Mouse (Mus musculus): ENCODE data around the gene Cdc42se2. TPM values are rescaled to one million over a fixed set of nuclear protein-coding genes. Genes with fewer than 3 reads are reported as not detected.

Gene Cdc42se2
- total and polyA plus RNA-seq, 2 experiments from 2014 or later = 139 to 144 TPM

DNA sequence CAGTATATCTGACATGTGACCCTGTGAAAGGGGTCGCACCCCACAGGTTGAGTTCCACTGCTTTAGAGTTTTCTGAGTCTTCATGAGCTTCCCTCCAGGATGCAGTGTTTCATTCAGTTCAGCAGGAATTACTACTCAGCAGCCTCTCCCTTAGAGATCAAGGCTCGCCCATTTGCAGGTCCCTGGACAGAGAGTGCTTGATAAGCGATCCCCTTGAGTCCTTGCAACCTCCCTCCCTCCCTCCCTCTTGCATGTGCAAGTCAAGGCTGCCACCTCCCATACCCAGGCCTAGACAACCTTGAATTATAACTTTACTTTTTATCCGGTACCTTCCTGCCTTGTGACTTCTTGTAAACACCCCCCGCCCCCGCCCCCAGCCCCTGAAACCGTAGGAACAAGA, 32.0 kb upstream of the Cdc42se2 start:
- Histone ChIP-seq H3K9me3 (ENCODE audit: low read length) (peaks cover 3% of the 10 kb centered on the region; the same call in 1 of the 2 replicates), H3K4me1 (ENCODE audit: insufficient read depth, low read length) (no peaks in the 10 kb centered on the region), H3K4me3 (ENCODE audit: low read length) (no peak overlapping the region), H3K27ac (no peak overlapping the region), H3K4me2 (ENCODE audit: low read depth, low read length) (no peak overlapping the region), H3K27me3 (ENCODE audit: insufficient read depth, low read length) (no peaks in the 10 kb centered on the region), H3K9ac (replicated peaks; ENCODE audit: low read length) (no peak overlapping the region), H3K36me3 (ENCODE audit: insufficient read depth, low read length) (no peaks in the 10 kb centered on the region)
- no peak for TF ChIP-seq CTCF (IDR thresholded peaks at IDR 0.05; ENCODE audit: low read depth)
- WGBS = 68% methylated on average over 7 of the region's 7 CpGs
- no peak for ATAC-seq
- DNase-seq (ENCODE audit: low spot score) = no peak

DNA sequence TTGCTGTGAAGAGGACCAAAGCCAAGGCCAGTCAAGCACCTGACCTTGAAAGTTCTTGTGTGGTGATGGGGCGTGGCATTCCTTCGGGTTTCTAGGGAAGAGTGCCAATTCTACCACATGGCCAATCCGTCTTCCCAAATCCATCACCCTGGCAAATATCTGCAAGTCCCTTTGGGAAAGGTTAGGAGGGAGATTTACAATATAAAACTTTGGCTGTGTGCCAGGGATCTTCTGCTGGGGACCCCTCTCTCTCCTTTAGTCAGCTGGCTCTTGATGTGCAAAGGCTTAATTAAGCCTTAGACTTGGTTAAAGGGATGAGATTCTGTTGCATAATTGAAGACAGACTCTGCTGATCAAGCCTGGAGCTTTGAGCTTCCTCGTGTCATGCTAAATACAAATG, 30.0 kb upstream of the Cdc42se2 start:
- TF ChIP-seq CTCF (IDR thresholded peaks at IDR 0.05; ENCODE audit: low read depth) = no peak
- no peak overlapping the region for H3K4me3 ChIP-seq (ENCODE audit: low read length)
- WGBS = 33% methylated on average over 4 of the region's 4 CpGs
- no peak overlapping the region for H3K27ac ChIP-seq
- no peaks in the 10 kb centered on the region for H3K36me3 ChIP-seq (ENCODE audit: insufficient read depth, low read length)
- H3K4me2 ChIP-seq (ENCODE audit: low read depth, low read length) = no peak overlapping the region
- H3K27me3 ChIP-seq (ENCODE audit: insufficient read depth, low read length) = no peaks in the 10 kb centered on the region
- ATAC-seq (no peak), DNase-seq (ENCODE audit: low spot score) (peak; percentile 60)
- no peak overlapping the region for H3K9ac ChIP-seq (replicated peaks; ENCODE audit: low read length)
- H3K9me3 ChIP-seq (ENCODE audit: low read length) = peaks cover 3% of the 10 kb centered on the region; the same call in 1 of the 2 replicates
- peaks cover 4% of the 10 kb centered on the region; the same call in 1 of the 2 replicates for H3K4me1 ChIP-seq (ENCODE audit: insufficient read depth, low read length)

DNA sequence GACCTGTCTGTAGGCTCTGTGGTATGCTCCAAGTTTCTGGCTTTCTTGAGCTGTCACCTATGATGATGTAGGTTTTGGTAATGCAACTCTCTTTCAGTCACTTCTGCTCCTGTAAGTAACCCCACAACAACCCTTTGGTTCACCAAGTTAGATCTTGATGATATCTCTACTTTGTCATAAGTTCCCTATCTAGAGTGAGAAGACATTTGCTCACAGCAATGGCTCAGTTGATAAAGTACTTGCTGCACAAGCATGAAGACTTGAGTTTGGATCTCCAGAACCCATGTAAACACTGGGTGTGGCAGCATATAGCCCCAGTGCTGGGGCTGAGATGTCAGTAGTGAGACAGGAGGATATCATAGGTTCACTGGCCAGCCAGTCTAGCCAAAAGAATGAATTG, 28.2 kb upstream of the Cdc42se2 start:
- no peak for TF ChIP-seq CTCF (IDR thresholded peaks at IDR 0.05; ENCODE audit: low read depth)
- ATAC-seq = no peak

DNA sequence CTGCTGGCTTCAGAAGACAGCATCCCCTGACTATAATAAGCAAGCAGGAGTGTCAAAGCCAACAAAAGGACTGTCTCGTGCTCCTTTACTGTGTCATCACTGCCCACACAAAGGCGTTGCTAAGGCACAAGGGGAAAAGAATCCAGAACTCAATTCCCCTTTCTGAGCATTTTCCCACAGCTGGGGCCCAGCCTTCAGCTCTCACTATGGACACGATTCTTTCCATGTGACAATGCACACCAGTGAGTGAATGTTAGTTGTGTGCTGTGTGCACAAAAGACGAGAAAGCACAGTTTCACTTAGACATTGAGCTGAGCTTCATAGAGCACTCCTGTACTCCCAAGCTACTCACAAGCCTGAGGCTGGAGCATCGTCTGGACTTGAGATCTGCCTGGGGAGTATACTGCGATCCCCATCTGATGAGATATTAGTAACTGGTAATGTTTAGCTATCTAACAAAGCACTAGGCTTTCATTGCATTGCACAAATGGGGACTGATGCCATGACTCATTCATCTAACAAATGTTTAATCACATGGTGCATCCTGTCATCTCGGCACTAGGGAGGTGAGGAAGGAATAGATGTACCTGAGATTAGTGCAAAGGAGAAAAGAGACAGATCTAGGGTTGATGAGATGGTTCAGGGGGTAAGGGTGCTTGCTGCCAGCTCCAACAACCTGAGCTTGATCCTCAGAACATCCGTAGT, 25.5 kb upstream of the Cdc42se2 start:
- H3K9me3 ChIP-seq (ENCODE audit: low read length) = peaks cover 3% of the 10 kb centered on the region; the same call in 1 of the 2 replicates

More for the DNA sequence above, 28.2 kb upstream of the Cdc42se2 start:
- Histone ChIP-seq H3K4me3 (ENCODE audit: low read length) (no peak overlapping the region), H3K27ac (no peak overlapping the region), H3K27me3 (ENCODE audit: insufficient read depth, low read length) (no peaks in the 10 kb centered on the region), H3K9ac (replicated peaks; ENCODE audit: low read length) (no peak overlapping the region), H3K36me3 (ENCODE audit: insufficient read depth, low read length) (no peaks in the 10 kb centered on the region), H3K4me2 (ENCODE audit: low read depth, low read length) (no peak overlapping the region), H3K9me3 (ENCODE audit: low read length) (peaks cover 3% of the 10 kb centered on the region; the same call in 1 of the 2 replicates), H3K4me1 (ENCODE audit: insufficient read depth, low read length) (peaks cover 4% of the 10 kb centered on the region; the same call in 1 of the 2 replicates)
- DNase-seq (ENCODE audit: low spot score) = no peak

DNA sequence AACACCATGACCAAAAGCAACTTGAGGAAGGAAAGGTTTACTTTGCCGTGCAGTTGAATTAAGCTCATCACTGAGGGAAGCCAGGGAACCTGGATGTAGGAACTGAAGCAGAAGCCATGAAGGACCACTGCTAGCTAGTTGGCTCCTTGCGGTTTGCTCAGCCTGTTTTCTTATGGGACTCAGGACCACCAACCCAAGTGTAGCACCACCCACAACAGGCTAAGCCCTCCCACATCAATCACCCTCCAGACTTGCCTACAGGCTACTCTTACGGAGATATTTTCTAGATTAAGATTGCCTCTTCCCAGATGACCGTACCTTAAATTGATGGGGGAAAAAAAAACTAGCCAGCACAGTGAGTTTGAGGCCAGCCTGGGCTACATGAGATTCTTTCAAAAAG, 24.8 kb upstream of the Cdc42se2 start:
- Histone ChIP-seq H3K27ac (0 out of 2 replicates have a peak overlapping the region, but pooled peaks have one; percentile 26), H3K27me3 (ENCODE audit: insufficient read depth, low read length) (no peaks in the 10 kb centered on the region), H3K9me3 (ENCODE audit: low read length) (peaks cover 3% of the 10 kb centered on the region; the same call in 1 of the 2 replicates), H3K4me2 (ENCODE audit: low read depth, low read length) (no peak overlapping the region), H3K4me1 (ENCODE audit: insufficient read depth, low read length) (peaks cover 4% of the 10 kb centered on the region; the same call in 1 of the 2 replicates), H3K9ac (replicated peaks; ENCODE audit: low read length) (no peak overlapping the region), H3K4me3 (ENCODE audit: low read length) (no peak overlapping the region), H3K36me3 (ENCODE audit: insufficient read depth, low read length) (no peaks in the 10 kb centered on the region)
- DNase-seq (ENCODE audit: low spot score) (no peak), ATAC-seq (no peak)
- 21% methylated on average over 4 of the region's 4 CpGs for WGBS
- TF ChIP-seq CTCF (IDR thresholded peaks at IDR 0.05; ENCODE audit: low read depth) = no peak

More for the DNA sequence above, 25.5 kb upstream of the Cdc42se2 start:
- H3K27ac ChIP-seq = peak overlapping the region; percentile 12; the same call in 1 of the 2 replicates
- no peaks in the 10 kb centered on the region for H3K27me3 ChIP-seq (ENCODE audit: insufficient read depth, low read length)
- TF ChIP-seq CTCF (IDR thresholded peaks at IDR 0.05; ENCODE audit: low read depth) = no peak
- no peaks in the 10 kb centered on the region for H3K36me3 ChIP-seq (ENCODE audit: insufficient read depth, low read length)
- ATAC-seq (peak; percentile 88), DNase-seq (ENCODE audit: low spot score) (peak; percentile 55)
- H3K4me3 ChIP-seq (ENCODE audit: low read length) = no peak overlapping the region
- no peak overlapping the region for H3K9ac ChIP-seq (replicated peaks; ENCODE audit: low read length)
- H3K4me2 ChIP-seq (ENCODE audit: low read depth, low read length) = no peak overlapping the region
- peaks cover 4% of the 10 kb centered on the region; the same call in 1 of the 2 replicates for H3K4me1 ChIP-seq (ENCODE audit: insufficient read depth, low read length)
- WGBS = 14% methylated on average over 8 of the region's 8 CpGs

DNA sequence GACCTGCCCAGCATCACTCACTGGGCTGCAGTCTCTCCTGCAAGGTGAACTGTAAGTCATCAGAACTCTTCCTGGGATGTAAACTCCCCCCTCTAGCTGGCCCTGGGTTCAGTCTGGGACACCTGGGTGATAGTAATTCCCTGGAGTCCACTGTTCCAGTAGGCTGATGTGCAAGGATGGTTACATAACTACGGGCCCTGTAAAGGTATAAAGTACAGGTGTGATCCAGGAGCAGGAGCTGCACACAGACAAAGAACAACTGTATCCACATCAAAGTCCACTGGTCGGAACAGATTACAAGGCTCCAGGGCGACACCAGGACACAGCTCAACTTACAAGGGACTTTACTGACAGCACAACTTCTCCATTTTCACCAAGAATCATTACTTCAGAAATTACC, 23.6 kb upstream of the Cdc42se2 start:
- no peak overlapping the region for H3K4me3 ChIP-seq (ENCODE audit: low read length)
- whole genome bisulfite sequencing = 77% methylated on average over 3 of the region's 3 CpGs
- DNase-seq (ENCODE audit: low spot score) = no peak
- peaks cover 4% of the 10 kb centered on the region; the same call in 1 of the 2 replicates for H3K4me1 ChIP-seq (ENCODE audit: insufficient read depth, low read length)
- peaks cover 3% of the 10 kb centered on the region; the same call in 1 of the 2 replicates for H3K9me3 ChIP-seq (ENCODE audit: low read length)
- no peak for ATAC-seq
- H3K4me2 ChIP-seq (ENCODE audit: low read depth, low read length) = no peak overlapping the region
- H3K27ac ChIP-seq = no peak overlapping the region
- no peaks in the 10 kb centered on the region for H3K36me3 ChIP-seq (ENCODE audit: insufficient read depth, low read length)
- no peak overlapping the region for H3K9ac ChIP-seq (replicated peaks; ENCODE audit: low read length)
- no peak for TF ChIP-seq CTCF (IDR thresholded peaks at IDR 0.05; ENCODE audit: low read depth)
- H3K27me3 ChIP-seq (ENCODE audit: insufficient read depth, low read length) = no peaks in the 10 kb centered on the region

DNA sequence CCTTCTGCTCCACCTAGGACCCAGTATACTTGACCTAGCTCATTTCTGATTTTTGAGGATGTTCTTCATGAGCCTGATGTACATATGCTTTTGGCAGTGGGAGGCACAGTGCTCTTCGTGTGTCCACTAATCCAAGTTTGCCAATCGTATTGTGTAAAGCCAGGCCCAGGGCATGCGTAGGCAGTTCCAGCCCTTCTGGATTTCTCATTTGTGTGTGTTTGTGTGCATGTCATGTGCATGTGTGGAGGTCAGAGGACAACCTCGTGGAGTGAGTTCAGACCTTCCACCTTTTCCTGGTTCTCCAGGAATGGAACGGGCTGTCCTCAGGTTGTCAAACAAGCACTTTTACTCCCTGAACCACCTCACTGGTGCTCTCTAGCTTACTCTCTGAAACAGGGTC, 22.1 kb upstream of the Cdc42se2 start:
- peaks cover 4% of the 10 kb centered on the region; the same call in 1 of the 2 replicates for H3K4me1 ChIP-seq (ENCODE audit: insufficient read depth, low read length)
- no peak overlapping the region for H3K9ac ChIP-seq (replicated peaks; ENCODE audit: low read length)
- WGBS = 88% methylated on average over 5 of the region's 5 CpGs
- H3K36me3 ChIP-seq (ENCODE audit: insufficient read depth, low read length) = no peaks in the 10 kb centered on the region
- no peak for DNase-seq (ENCODE audit: low spot score)
- no peaks in the 10 kb centered on the region for H3K27me3 ChIP-seq (ENCODE audit: insufficient read depth, low read length)
- no peak overlapping the region for H3K4me2 ChIP-seq (ENCODE audit: low read depth, low read length)
- H3K27ac ChIP-seq = no peak overlapping the region
- H3K4me3 ChIP-seq (ENCODE audit: low read length) = no peak overlapping the region
- ATAC-seq = no peak
- no peaks in the 10 kb centered on the region for H3K9me3 ChIP-seq (ENCODE audit: low read length)
- no peak for TF ChIP-seq CTCF (IDR thresholded peaks at IDR 0.05; ENCODE audit: low read depth)

All from hindbrain, postnatal 0 days (tissue).